Mouse (Mus musculus) ZHBTc4 (cell line): ENCODE results near the gene Klk1b16.
"Not testable (repeated sequence)": the region's sequence is repeated elsewhere in the genome, so short reads cannot be mapped to it uniquely, and the experiment has no call there.

Experiments used
- DNase-seq: peaks from one replicate; pipeline ENCODE4 v3.0.0-alpha.2; 2011; ENCODE audit warnings: low read depth, low spot score

The Klk1b16 gene

DNA sequence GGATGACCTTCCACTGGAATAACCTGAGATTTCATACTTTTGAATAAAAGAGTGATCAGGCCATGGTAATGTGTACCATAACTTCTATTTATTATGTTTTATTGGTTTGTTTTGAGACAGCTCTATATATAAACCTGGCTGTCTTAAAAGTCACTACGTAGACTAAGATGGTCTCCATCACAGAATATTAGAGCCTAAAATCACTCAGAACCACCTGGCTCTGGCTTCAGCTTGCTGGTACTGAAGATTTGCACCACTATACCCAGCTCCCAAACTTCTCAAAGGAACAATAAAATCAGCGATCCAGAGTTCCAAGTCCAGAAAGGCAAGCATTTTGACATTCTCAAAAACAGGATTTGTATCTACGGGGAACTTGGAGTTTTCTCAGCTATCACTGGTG lies at the start of gene Klk1b16:
Gene Klk1b16, plus strand, starts transcription at position 301 of the 400 bp plus-strand sequence.
- DNase-seq: no peak

- no peak for DNase-seq
Measured at GRCm38 (mm10) chr7:44096111-44096510, 40.5 kb upstream of the Klk1b16 start.

- DNase-seq: not testable (repeated sequence)
Measured at GRCm38 (mm10) chr7:44102028-44102427, 34.5 kb upstream of the Klk1b16 start, which contains the start of gene Klk1b21. Gene Klk1b21 (plus strand): TSS chr7:44102328.

GRCm38 (mm10) chr7:44112373-44112772 lies 24.2 kb upstream of the Klk1b16 start, which contains the start of gene Klk1b22:
Gene Klk1b22 (plus strand): TSS chr7:44112673.
- peak; percentile 19 for DNase-seq

- no peak for DNase-seq
Measured at GRCm38 (mm10) chr7:44123445-44123844, 13.1 kb upstream of the Klk1b16 start.

- DNase-seq: peak; percentile 30
Measured at GRCm38 (mm10) chr7:44179299-44180045, 42.9 kb downstream of the Klk1b16 start.

DNA sequence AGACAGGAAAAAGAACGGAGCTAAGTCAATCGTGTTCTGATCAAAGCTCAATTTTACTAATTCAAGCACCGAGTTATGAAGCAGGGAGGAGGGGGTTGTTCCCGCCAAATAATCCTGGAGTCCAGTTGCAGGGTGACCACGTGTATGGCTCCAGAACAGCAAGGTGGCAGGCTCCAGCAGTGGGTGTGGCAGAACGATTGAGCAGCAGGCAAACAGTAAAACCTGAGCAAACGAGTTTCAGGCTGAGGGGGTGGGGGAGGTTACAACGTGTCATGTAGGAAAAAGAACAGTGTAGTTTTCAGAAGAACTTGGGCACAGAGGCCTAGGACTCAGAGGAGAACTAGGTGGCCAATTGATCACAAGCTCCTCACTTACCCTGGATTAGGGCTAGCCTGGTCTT lies 49.9 kb downstream of the Klk1b16 start:
- DNase-seq: not testable (repeated sequence)

DNA sequence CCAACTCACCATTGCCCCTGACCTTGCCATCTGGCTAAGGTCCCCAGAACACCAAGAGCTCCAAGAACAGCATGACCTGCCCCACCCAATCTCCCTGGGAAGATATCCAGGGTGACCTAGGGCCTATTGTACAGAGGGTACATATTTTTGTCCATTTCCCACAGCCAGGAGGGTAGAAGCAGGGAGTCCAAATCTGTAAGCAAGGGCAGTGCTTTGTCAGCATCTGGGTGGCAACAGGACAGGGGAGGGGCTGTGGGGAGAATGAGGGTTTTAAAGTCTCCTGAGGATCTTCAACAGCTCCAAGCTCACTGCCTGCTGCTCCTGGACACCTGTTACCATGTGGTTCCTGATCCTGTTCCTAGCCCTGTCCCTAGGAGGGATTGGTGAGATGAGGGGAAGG lies 51.4 kb downstream of the Klk1b16 start, which contains the start of gene Klk1b24:
Gene Klk1b24, plus strand, starts transcription at position 301 of the 400 bp plus-strand sequence.
- DNase-seq: not testable (repeated sequence)
